Mouse (Mus musculus) midbrain, embryonic 16.5 days (tissue): Measurements from ENCODE around the gene Eps8l2. TPM values are rescaled to one million over a fixed set of nuclear protein-coding genes. Genes with fewer than 3 reads are reported as not detected.

Source experiments
- ATAC-seq: fragments of 200-750 bp; cut with Nextera tagmentation; 2 replicates; pipeline ENCODE4 v1.8.0; 2017; ENCODE audit warnings: moderate TSS enrichment
- H3K27ac ChIP-seq: fragments of 300-500 bp; sonication (generic); 2 replicates; pipeline ENCODE4 v1.5.1; 2014; ENCODE audit warnings: mild to moderate bottlenecking, low read length, mixed read lengths
- H3K27me3 ChIP-seq: fragments of 300-500 bp; sonication (generic); 2 replicates; pipeline ENCODE4 v1.6.1; 2014; ENCODE audit warnings: low read depth, low read length, mixed read lengths; ENCODE audit not compliant: control insufficient read depth, insufficient read depth
- H3K36me3 ChIP-seq: fragments of 300-500 bp; sonication (generic); 2 replicates; pipeline ENCODE4 v1.6.1; 2014; ENCODE audit warnings: mild to moderate bottlenecking, low read length, moderate library complexity, mixed read lengths; ENCODE audit not compliant: control insufficient read depth, insufficient read depth
- H3K4me1 ChIP-seq: fragments of 300-500 bp; sonication (generic); 2 replicates; pipeline ENCODE4 v1.6.1; 2014; ENCODE audit warnings: mild to moderate bottlenecking, low read length, mixed read lengths; ENCODE audit not compliant: control insufficient read depth, insufficient read depth
- H3K4me2 ChIP-seq: fragments of 300-500 bp; sonication (generic); 2 replicates; pipeline ENCODE4 v1.6.1; 2014; ENCODE audit warnings: mild to moderate bottlenecking, low read length, mixed read lengths
- H3K4me3 ChIP-seq: fragments of 300-500 bp; sonication (generic); 2 replicates; pipeline ENCODE4 v1.5.1; 2014; ENCODE audit warnings: low read depth, mild to moderate bottlenecking, low read length, moderate library complexity, mixed read lengths
- H3K9ac ChIP-seq: fragments of 300-500 bp; sonication (generic); 2 replicates; pipeline ENCODE4 v1.6.1; 2014; ENCODE audit warnings: low read depth, low read length, mixed read lengths
- H3K9me3 ChIP-seq: fragments of 300-500 bp; sonication (generic); replicated peaks from 2 replicates; pipeline ENCODE4 v1.6.1; 2014; ENCODE audit warnings: mild to moderate bottlenecking, low read length, mixed read lengths; ENCODE audit not compliant: control insufficient read depth, poor library complexity, severe bottlenecking
- WGBS: fragments of 180-500 bp; shearing (Covaris S2); extraction: QIAGEN DNeasy Blood & Tissue Kit; methylation state at CpG from one replicate; pipeline ENCODE4 v1.1.7; 2014; 5-methylcytosine and 5-hydroxymethylcytosine counted together
- polyA plus RNA-seq: library from polyadenylated mRNA; unstranded; fragments of >200 nt; fragmentation: Nextera tagmentation; extraction: Ambion mirVana; gene quantifications from 2 replicates; pipeline ENCODE4 v1.2.1, GENCODE M21; 2015

The Eps8l2 gene
- polyA plus RNA-seq, 1 experiment from 2014 or later: 1.0 TPM

DNA sequence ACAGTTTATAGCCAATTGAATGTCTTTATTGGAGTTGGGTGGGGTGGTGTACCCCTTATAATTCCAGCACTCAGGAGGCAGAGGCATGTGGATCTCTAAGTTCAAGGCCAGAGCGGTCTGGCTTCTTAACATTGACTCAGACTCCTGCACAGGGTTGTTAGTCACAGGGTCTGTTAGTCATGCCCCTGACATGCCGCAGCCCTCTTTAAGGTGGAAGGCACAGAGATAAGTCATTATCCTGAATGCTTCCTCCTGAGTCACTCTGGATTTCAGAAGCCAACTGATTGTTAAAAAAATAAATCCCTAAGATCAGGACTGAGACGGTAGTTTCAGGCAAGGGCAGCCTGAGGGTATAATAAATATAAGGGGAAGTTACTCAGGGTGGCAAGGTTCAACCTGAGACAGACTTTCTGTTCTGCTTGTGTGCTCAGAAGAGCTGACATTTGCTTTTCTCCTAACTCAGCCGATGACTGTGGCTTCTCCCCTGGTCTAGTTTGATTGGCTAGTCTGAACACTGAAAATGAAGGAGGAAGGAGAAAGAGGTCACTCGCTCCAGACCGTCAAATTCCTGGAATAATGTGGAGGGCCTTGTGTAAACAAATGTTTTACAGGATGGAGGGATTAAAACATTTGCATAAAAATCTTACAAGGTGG, 33.4 kb downstream of the Eps8l2 start:
- H3K9me3 ChIP-seq: no peaks in the 10 kb centered on the region
- no peak overlapping the region for H3K4me3 ChIP-seq
- H3K27me3 ChIP-seq: no peaks in the 10 kb centered on the region
- H3K4me1 ChIP-seq: no peaks in the 10 kb centered on the region
- ATAC-seq: no peak
- no peak overlapping the region for H3K27ac ChIP-seq
- 73% methylated on average over 6 of the region's 6 CpGs for WGBS
- H3K36me3 ChIP-seq: no peaks in the 10 kb centered on the region
- H3K9ac ChIP-seq: no peak overlapping the region
- H3K4me2 ChIP-seq: no peak overlapping the region

DNA sequence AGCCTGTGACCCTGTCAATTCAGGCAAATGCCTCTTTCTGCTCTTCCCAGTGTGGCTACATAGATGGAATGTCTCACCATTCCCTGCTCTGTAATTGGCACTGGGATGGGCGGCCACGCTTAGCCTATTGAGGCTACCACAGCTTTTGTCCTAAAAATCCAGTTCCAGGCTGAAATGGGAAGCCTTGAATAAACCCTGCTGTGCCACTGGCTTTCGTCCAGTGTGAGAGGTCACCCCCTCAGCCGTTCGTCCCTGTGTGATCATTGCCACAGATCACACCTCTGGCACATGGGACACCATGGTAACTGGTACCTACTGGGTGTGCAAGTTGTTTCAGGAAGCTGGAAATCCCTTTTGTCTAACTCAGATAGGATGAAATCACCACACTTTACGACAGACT, 34.9 kb downstream of the Eps8l2 start:
- Histone ChIP-seq H3K27ac (no peak overlapping the region), H3K4me2 (no peak overlapping the region), H3K27me3 (no peaks in the 10 kb centered on the region), H3K9ac (no peak overlapping the region), H3K9me3 (no peaks in the 10 kb centered on the region), H3K4me1 (no peaks in the 10 kb centered on the region), H3K36me3 (no peaks in the 10 kb centered on the region), H3K4me3 (no peak overlapping the region)
- WGBS: 24% methylated on average over 6 of the region's 6 CpGs
- no peak for ATAC-seq

DNA sequence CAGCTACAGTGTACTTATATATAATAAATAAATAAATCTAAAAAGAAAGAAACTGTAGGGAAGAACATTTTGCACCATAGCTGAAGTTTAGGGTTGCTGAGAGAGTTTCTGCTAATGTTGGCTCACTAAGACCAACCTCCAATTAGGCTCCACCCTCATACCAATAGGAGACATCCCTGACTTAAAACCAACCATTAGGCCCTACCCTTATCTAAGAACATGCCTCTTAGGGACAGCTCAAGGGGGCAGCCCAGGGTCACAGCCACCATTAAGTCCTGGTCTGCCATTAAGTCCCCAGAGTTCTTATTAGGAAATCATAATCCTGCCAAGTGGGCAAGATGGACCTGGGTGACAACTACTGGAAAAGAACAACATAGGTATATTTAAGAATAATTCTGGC, 35.7 kb downstream of the Eps8l2 start:
- Histone ChIP-seq H3K27me3 (no peaks in the 10 kb centered on the region), H3K4me2 (no peak overlapping the region), H3K4me3 (no peak overlapping the region), H3K9ac (no peak overlapping the region), H3K27ac (no peak overlapping the region), H3K4me1 (no peaks in the 10 kb centered on the region), H3K36me3 (no peaks in the 10 kb centered on the region), H3K9me3 (no peaks in the 10 kb centered on the region)
- no peak for ATAC-seq

DNA sequence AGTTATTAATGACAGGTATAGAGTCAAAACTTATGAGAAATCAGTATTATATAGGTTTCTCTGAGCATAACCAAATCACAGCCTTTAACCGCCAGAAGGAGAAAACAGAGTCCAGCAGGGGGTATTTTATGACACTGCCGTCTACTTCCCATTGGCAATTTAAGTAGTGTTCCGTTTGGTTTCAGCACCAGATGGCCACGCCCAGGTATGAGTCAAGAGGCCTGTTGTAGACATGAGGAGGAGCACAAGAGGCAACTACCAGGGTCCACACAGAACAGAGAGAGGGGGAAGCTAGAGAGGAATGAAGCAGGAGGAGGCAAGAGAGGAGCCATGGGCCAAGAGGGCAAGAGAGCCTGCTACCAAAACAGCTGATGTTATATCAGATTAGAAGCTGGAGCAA, 40.9 kb downstream of the Eps8l2 start:
- Histone ChIP-seq H3K9ac (no peak overlapping the region), H3K27ac (no peak overlapping the region), H3K36me3 (no peaks in the 10 kb centered on the region), H3K9me3 (no peaks in the 10 kb centered on the region), H3K27me3 (no peaks in the 10 kb centered on the region), H3K4me3 (no peak overlapping the region), H3K4me2 (no peak overlapping the region), H3K4me1 (no peaks in the 10 kb centered on the region)
- ATAC-seq: no peak
- 72% methylated on average over 4 of the region's 4 CpGs for WGBS

DNA sequence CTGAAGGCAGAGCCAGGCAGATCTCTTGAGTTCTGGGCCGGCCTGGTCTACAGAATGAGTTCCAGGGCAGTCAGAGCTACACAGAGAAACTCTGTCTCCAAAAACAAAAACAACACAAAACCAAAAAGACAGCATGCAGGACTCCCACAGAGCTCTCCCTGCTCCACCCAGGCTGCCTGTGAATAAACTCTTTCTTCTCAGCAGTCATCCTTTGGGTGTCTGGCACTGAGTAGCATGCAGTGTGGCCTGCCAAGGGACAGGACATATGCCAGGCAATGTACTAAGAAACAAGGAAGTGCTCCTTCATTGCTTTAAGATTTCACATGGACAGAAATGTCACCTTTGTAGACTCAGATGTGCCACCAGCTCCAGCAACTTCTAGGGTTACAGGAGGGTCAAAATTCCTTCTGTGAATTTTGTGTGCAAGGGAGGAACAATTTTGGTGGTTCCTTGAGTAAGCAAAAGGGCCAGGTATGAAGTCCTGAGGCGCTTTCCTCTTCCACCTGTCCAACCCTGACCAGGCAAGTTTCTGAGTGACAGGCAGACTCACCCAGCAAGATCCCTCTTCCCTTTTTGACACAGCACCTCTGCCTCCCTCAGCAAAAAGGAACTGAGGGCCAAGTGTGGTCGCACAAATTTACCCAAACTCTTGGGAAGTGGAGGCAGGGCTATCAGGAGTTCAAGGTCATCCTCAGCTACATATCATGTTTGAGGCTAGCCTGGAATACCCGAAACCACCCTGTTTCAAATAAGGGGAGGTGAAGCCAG, 42.6 kb downstream of the Eps8l2 start:
- H3K36me3 ChIP-seq: no peaks in the 10 kb centered on the region
- WGBS: 80% methylated on average over 4 of the region's 4 CpGs
- ATAC-seq: no peak
- H3K9ac ChIP-seq: no peak overlapping the region
- H3K9me3 ChIP-seq: no peaks in the 10 kb centered on the region
- H3K4me2 ChIP-seq: no peak overlapping the region
- H3K27me3 ChIP-seq: no peaks in the 10 kb centered on the region
- no peak overlapping the region for H3K27ac ChIP-seq
- no peak overlapping the region for H3K4me3 ChIP-seq
- H3K4me1 ChIP-seq: no peaks in the 10 kb centered on the region

DNA sequence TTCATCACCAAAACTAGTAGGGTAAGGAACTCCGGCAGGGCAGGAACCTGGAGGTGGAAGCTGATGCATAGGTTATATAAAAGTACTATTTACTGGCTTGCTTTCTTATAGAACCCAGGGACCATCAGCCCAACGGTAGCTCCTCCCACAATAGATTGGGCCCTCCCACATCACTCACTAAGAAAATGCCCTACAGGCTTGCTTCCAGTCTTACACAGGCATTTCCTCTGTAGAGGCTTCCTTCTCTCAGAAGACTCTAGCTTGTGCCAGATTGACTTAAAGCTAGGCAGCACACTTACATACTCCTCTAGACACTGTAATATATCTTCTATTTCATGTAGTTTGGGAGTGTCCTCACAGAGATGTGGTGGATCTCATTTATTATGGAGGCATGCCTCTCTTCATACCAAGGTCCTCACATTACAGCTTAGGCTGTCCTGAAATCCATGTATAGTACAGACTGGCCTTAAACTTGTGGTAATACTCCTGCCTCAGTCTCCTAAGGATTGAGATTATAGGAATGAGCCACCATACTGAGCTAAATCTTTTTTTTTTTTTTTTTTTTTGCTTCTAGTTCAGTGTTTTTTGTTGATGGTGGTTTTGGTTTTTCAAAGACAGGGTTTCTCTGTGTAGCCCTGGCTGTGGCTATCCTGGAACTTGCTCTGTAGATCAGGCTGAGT, 49.3 kb downstream of the Eps8l2 start:
- ATAC-seq: no peak
- no peak overlapping the region for H3K4me2 ChIP-seq
- H3K36me3 ChIP-seq: no peaks in the 10 kb centered on the region
- no peaks in the 10 kb centered on the region for H3K9me3 ChIP-seq
- peaks cover 6% of the 10 kb centered on the region for H3K27me3 ChIP-seq
- H3K27ac ChIP-seq: no peak overlapping the region
- H3K4me1 ChIP-seq: peaks cover 7% of the 10 kb centered on the region
- no peak overlapping the region for H3K4me3 ChIP-seq
- no peak overlapping the region for H3K9ac ChIP-seq
- WGBS: 64% methylated on average over 2 of the region's 2 CpGs

DNA sequence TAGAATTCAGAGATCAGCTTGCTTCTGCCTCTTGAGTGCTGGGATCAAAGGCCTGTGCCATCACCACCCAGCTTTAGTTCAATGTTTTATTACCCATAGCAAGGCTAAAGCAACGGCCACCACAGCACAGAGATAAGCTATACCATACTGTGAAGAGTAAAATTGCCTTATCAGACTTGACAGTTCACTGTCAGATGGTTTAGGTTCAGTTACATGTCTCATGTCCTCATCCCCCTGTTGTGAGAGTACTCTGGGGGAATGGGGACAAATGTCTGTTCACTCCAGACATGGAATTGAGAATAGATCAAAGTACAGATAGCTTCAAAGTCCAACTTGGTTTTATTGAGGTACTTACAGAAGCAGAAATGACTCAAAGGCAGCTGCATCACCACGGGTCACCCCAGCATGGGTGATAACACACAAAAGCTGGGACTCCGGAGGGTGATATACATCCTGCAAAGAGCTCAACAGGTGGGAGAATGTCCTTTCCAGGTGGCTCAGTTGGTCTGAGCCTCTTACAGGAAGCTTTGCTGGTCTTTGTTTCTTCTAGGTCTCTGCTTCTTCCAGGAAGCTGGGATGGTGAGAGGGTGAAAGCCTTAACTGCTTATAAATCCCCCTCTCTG, 49.9 kb downstream of the Eps8l2 start:
- H3K36me3 ChIP-seq: no peaks in the 10 kb centered on the region
- H3K4me2 ChIP-seq: no peak overlapping the region
- no peak for ATAC-seq
- no peak overlapping the region for H3K4me3 ChIP-seq
- no peaks in the 10 kb centered on the region for H3K9me3 ChIP-seq
- 51% methylated on average over 3 of the region's 3 CpGs for WGBS
- H3K27ac ChIP-seq: no peak overlapping the region
- H3K4me1 ChIP-seq: peaks cover 11% of the 10 kb centered on the region
- H3K27me3 ChIP-seq: peaks cover 6% of the 10 kb centered on the region
- H3K9ac ChIP-seq: no peak overlapping the region

DNA sequence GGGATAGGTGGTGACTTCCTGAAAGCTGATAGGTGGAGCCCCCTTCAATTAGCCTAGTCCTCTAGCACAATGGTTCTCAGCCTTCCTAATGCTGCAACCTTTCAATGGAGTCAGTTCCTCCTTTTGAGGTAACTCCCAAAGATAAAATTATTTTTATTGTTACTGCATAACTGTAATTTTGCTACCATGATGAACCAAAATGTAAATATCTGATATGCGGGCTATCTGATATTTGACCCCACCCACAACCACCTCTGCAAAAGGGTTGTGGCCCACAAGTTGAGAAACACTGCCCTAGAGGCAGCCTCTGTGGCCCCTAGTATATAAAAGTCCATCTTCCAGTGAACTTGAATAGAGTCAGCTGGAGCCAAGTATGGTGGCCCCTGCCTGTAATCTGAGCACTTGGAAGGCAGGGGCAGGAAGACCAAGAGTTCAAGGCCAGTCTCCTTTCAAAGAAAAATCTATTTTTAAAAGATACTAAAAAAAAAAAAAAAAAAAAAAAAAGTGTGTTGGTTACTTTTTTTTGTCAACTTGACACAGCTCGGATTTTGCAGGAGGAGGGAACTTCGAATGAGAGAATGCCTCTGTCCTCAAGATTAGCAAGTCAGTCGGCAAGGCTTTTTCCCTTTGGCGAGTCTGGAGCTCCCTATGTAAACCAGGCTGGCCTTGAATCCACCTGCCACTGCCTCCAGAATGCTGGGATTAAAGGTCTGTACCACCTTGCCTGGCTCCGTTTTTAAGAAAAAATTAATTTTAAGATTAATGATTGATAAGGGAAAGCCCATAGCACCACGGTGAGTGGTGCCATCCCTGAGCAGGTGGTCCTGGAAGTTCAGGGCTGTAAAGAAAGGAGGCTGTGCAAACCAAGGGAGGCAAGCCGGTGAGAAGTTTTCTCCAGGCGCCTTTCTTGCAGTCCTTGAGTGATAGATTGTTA, 51.9 kb downstream of the Eps8l2 start:
- Histone ChIP-seq H3K4me2 (no peak overlapping the region), H3K36me3 (no peaks in the 10 kb centered on the region), H3K4me1 (peaks cover 11% of the 10 kb centered on the region), H3K9me3 (no peaks in the 10 kb centered on the region), H3K27ac (no peak overlapping the region), H3K9ac (no peak overlapping the region), H3K27me3 (peaks cover 6% of the 10 kb centered on the region), H3K4me3 (no peak overlapping the region)
- WGBS: 53% methylated on average over 9 of the region's 9 CpGs
- no peak for ATAC-seq
